Mouse (Mus musculus) cerebellum, adult 2 months (tissue): ENCODE results near the gene Arl15. TPM values are rescaled to one million over a fixed set of nuclear protein-coding genes. Genes with fewer than 3 reads are reported as not detected.
A peak's percentile ranks its signal among the peaks of the same experiment; 100 is the strongest.

Experiments used
- DNase-seq, 2 experiments: peaks; one replicate each; pipeline ENCODE4 v3.0.0; 2021
- H3K27ac ChIP-seq: fragments of 200-500 bp; 2 replicates; pipeline ENCODE4 v1.5.1; 2012; ENCODE audit warnings: low read length, control low read depth, inconsistent platforms; ENCODE audit not compliant: insufficient read depth
- H3K27me3 ChIP-seq: fragments of 200-500 bp; 2 replicates; pipeline ENCODE4 v1.6.1; 2012; ENCODE audit warnings: inconsistent platforms, mild to moderate bottlenecking, low read length, moderate library complexity; ENCODE audit not compliant: control insufficient read depth, insufficient read depth
- H3K4me1 ChIP-seq: fragments of 200-500 bp; 2 replicates; pipeline ENCODE4 v1.6.1; 2011; ENCODE audit warnings: low read length; ENCODE audit not compliant: control insufficient read depth, insufficient read depth
- H3K4me3 ChIP-seq: fragments of 200-500 bp; replicated peaks from 2 replicates; pipeline ENCODE3; 2011; ENCODE audit warnings: mild to moderate bottlenecking, low read depth, low read length, control low read depth; ENCODE audit not compliant: insufficient read depth
- CTCF ChIP-seq: fragments of 200-500 bp; IDR thresholded peaks from 2 replicates; pipeline ENCODE4 v1.5.1; 2011; ENCODE audit warnings: low read depth, mild to moderate bottlenecking, control low read depth, low read length, moderate library complexity, borderline replicate concordance; ENCODE audit not compliant: insufficient read depth
- POLR2A ChIP-seq: fragments of 200-500 bp; IDR thresholded peaks from 2 replicates; pipeline ENCODE4 v1.6.1; 2011; ENCODE audit warnings: low read length, control low read depth, borderline replicate concordance; ENCODE audit not compliant: insufficient read depth
- WGBS: fragments of 180-500 bp; shearing (Covaris S2); methylation state at CpG from one replicate; pipeline ENCODE4 v1.1.7; 2018; 5-methylcytosine and 5-hydroxymethylcytosine counted together
- polyA plus RNA-seq: library from polyadenylated mRNA; depleted of rRNA; stranded (reverse); fragments of >200 nt; gene quantifications from 2 replicates; pipeline ENCODE4 v1.2.3, GENCODE M21; 2012

Gene Arl15
- polyA plus RNA-seq, 1 experiment, result 10.3 TPM

DNA sequence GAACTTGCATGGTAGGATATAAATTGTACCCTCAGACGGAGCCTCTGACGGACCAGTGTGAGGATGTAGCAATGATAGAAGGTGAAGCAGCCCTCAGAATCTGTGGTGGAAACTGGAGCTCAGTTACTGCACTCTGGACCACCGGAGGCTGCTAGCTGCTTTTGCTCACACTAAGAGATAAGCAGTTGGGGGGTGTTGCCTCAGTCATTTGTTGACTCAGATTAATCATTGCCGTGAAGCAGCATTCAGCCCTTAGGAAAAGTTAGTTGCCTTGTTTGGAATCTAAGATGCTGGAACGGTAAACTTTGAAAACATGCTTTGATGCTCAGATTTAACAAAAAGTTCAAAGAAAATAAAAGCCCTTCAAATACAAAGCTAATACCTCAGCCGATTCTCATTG is 270.7 kb downstream of the Arl15 start:
- 90% methylated on average over 6 of the region's 6 CpGs for WGBS
- Histone ChIP-seq H3K27me3 (no peaks in the 10 kb centered on the region), H3K4me1 (no peaks in the 10 kb centered on the region), H3K4me3 (no peak overlapping the region), H3K27ac (no peak overlapping the region)
- no peak for DNase-seq
- no peak for TF ChIP-seq POLR2A
- TF ChIP-seq CTCF, result no peak

- DNase-seq, result no peak
- no peak for TF ChIP-seq POLR2A
- TF ChIP-seq CTCF, result no peak
- H3K4me3 ChIP-seq, result no peak overlapping the region
Measured at GRCm38 (mm10) chr13:114068421-114068820, 274.1 kb downstream of the Arl15 start.

DNA sequence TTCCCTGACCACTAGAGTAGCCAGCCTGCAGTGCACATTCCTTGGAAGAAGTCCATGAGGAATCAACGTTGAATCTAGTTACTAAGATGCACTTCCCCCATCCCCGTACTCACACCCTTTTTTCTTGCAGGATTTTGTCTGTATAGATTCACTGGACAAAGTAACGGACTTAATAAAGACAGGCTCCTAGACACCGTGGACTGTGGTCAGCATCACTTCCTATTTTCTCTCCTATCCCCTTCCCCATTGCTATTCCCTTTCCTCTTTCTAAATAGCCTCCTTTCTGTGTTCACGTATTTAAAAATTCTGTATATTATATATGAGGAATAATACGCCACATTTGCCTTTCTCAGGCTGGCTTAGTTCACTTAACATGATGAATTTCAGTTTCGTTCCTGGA is 277.1 kb downstream of the Arl15 start:
- no peak for TF ChIP-seq POLR2A
- TF ChIP-seq CTCF, result no peak
- no peaks in the 10 kb centered on the region for H3K27me3 ChIP-seq
- no peaks in the 10 kb centered on the region for H3K4me1 ChIP-seq
- no peak overlapping the region for H3K27ac ChIP-seq
- WGBS, result 89% methylated on average over 7 of the region's 7 CpGs
- DNase-seq, result no peak
- no peak overlapping the region for H3K4me3 ChIP-seq

More at GRCm38 (mm10) chr13:114068421-114068820, 274.1 kb downstream of the Arl15 start:
- no peaks in the 10 kb centered on the region for H3K4me1 ChIP-seq
- 70% methylated on average over 5 of the region's 5 CpGs for WGBS
- no peak overlapping the region for H3K27ac ChIP-seq
- H3K27me3 ChIP-seq, result no peaks in the 10 kb centered on the region

DNA sequence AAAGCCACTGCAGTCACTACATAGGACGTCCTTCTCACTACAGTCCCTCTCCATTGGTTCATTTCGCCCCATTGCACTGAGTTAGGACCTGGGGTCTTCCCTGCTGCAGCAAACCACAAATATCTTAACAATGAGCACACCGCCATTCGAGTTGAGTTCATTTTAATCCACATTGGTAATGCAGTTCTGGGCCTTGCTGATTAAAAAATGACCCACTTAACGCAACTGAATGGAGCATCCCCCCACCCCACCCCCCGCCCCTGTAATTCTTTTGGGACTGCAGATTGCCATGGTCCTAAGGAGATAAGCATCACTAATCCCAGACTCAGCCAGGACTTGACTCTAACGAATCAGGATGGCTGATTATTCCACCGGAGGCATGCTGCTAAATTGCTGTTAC is 280.2 kb downstream of the Arl15 start:
- peaks cover 5% of the 10 kb centered on the region; the same call in 1 of the 2 replicates for H3K4me1 ChIP-seq
- no peak for TF ChIP-seq CTCF
- no peak for TF ChIP-seq POLR2A
- H3K27ac ChIP-seq, result no peak overlapping the region
- H3K27me3 ChIP-seq, result no peaks in the 10 kb centered on the region
- H3K4me3 ChIP-seq, result no peak overlapping the region
- DNase-seq, result no peak
- WGBS, result 65% methylated on average over 8 of the region's 8 CpGs

GRCm38 (mm10) chr13:114075724-114076384 is 281.5 kb downstream of the Arl15 start:
- H3K4me1 ChIP-seq, result peaks cover 5% of the 10 kb centered on the region; the same call in 1 of the 2 replicates
- H3K27me3 ChIP-seq, result no peaks in the 10 kb centered on the region
- H3K4me3 ChIP-seq, result no peak overlapping the region
- TF ChIP-seq POLR2A (no peak), CTCF (peak; percentile 22; the same call in 1 of the 2 replicates)
- DNase-seq, result peak in 1 of 2 experiments; percentile 15
- H3K27ac ChIP-seq, result no peak overlapping the region
- WGBS, result 72% methylated on average over 9 of the region's 9 CpGs

DNA sequence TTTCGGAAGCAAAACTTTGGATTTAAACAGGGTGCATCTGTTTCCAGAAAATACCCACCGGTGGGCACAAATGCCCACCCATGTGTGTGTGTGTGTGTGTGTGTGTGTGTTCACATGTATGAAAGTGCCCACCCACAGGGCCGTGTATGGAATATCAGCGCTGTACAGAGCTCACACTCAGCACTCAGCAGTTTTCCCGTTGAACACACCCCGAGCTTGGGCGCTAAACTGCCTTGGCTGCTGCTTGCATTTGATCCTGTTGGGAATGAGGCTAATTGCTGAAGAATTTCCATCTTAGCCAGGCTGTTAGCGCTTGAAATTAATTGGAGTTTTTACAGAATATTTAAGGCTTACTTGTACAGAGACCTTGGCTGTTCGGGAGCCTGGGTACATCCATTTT is 282.9 kb downstream of the Arl15 start:
- 86% methylated on average over 9 of the region's 9 CpGs for WGBS
- H3K27me3 ChIP-seq, result no peaks in the 10 kb centered on the region
- peaks cover 5% of the 10 kb centered on the region; the same call in 1 of the 2 replicates for H3K4me1 ChIP-seq

DNA sequence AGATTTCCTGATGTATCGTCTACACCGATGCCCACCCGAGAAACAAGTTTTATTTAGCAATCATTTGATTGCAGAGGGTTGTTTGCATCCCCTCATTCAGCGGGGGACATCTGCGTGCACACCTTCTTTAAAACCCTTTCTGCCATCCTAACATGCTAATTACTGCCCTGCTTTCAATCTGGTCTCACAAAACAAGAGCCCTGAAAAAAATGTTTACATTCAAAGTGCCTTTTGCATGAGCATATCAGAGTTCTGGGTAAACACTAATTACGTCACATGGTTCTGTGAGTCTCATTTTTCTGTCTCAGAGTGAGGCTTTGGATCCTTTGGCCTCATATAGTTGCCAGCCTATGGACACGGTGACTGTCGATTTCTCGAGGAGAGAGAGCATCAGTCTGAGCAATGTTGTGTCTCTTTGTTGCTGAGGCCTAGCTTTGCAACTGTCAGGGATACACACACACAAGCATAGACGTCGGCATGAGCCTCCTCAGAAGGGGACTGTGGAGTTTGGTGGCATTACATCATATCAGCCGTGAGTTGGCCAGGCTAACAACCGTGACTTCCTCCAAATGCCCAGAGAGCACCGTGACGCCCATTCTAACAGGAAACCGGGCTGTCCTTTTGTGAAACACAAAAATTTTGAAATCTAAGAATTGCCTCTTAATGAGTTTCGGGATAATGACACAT is 283.4 kb downstream of the Arl15 start:
- 64% methylated on average over 17 of the region's 17 CpGs for WGBS
- TF ChIP-seq POLR2A (no peak), CTCF (no peak)
- Histone ChIP-seq H3K4me1 (peaks cover 5% of the 10 kb centered on the region; the same call in 1 of the 2 replicates), H3K27ac (no peak overlapping the region), H3K27me3 (no peaks in the 10 kb centered on the region), H3K4me3 (no peak overlapping the region)
- no peak for DNase-seq

More for the DNA sequence above, 282.9 kb downstream of the Arl15 start:
- Histone ChIP-seq H3K27ac (no peak overlapping the region), H3K4me3 (no peak overlapping the region)
- TF ChIP-seq CTCF (no peak), POLR2A (no peak)
- DNase-seq, result no peak

DNA sequence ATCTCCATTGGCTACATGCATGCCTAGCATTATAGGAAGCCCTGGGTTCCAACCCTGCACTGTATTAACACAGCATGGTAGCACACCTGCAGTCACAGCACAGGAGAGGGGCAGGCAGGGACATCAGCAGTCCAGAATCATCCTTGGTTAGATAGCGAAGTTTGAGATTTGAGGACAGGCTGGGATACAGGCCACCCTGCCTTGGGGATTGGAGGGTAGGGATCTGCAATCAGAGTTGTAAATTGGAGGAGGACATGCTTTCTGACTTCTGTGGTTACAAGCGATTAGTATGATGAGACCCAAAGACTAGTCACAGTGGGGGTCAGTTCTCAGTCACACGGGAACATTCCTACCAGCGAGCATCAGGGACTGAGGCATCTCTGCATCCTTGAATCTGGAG is 284.5 kb downstream of the Arl15 start:
- WGBS, result 84% methylated on average over 4 of the region's 4 CpGs
- no peak for DNase-seq
- Histone ChIP-seq H3K27me3 (no peaks in the 10 kb centered on the region), H3K4me1 (peaks cover 5% of the 10 kb centered on the region; the same call in 1 of the 2 replicates), H3K4me3 (no peak overlapping the region), H3K27ac (no peak overlapping the region)
- TF ChIP-seq CTCF (no peak), POLR2A (no peak)
